Mouse (Mus musculus): ENCODE measurements around the gene Sesn1.

DNA sequence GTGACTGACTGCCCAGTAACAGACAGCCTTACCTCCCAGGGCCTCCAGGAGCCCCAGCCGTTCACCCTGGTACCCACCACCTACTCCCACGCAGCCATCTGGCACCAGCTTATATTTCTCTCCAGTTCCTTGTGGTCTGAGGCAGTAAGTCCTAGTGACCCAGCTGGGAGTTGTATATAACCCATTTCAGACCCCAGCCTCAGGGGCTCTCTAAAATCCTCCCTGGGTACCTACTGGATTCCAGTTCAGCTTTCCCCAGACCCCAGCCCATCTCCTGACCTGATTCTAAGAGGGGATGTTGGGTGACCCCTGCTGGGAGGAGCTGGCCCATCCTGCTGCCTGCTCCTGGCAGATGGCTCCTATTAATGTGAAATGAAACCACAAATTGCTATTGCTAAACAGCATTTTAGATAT is 50.5 kb downstream of the Sesn1 start:
- TF ChIP-seq POLR2A (IDR thresholded peaks at IDR 0.05; ENCODE audit: insufficient read length, low read depth), result no peak
- TF ChIP-seq CEBPB (IDR thresholded peaks at IDR 0.05; ENCODE audit: insufficient read depth, poor library complexity, severe bottlenecking), result peak; percentile 65
- no peak for TF ChIP-seq E2F4 (IDR thresholded peaks at IDR 0.05; ENCODE audit: insufficient read depth)
- TF ChIP-seq MYOD1 (IDR thresholded peaks at IDR 0.05; ENCODE audit: control insufficient read depth in 1 of 3, insufficient read length in 2 of 3, low read depth in 2 of 3), result peak in 2 of 3 experiments; percentile 52 to 60
- TF ChIP-seq TCF3 (IDR thresholded peaks at IDR 0.05; ENCODE audit: insufficient read length, low read depth), result no peak
- peak; percentile 35 for TF ChIP-seq TCF12 (IDR thresholded peaks at IDR 0.05; ENCODE audit: insufficient read depth, poor library complexity, severe bottlenecking)
- TF ChIP-seq POLR2AphosphoS2 (IDR thresholded peaks at IDR 0.05; ENCODE audit: insufficient read length, low read depth), result no peak
- TF ChIP-seq MAX (IDR thresholded peaks at IDR 0.05; ENCODE audit: low read depth), result no peak
- no peak for TF ChIP-seq USF1 (IDR thresholded peaks at IDR 0.05; ENCODE audit: low read depth)

Data from myocyte (in vitro differentiated cells).